Mouse (Mus musculus): ENCODE measurements around the gene Kctd21. TPM values are rescaled to one million over a fixed set of nuclear protein-coding genes. Genes with fewer than 3 reads are reported as not detected.
A peak's percentile ranks its signal among the peaks of the same experiment; 100 is the strongest.

The Kctd21 gene
- total RNA-seq, 2 experiments from 2014 or later: 5.0 to 5.8 TPM

DNA sequence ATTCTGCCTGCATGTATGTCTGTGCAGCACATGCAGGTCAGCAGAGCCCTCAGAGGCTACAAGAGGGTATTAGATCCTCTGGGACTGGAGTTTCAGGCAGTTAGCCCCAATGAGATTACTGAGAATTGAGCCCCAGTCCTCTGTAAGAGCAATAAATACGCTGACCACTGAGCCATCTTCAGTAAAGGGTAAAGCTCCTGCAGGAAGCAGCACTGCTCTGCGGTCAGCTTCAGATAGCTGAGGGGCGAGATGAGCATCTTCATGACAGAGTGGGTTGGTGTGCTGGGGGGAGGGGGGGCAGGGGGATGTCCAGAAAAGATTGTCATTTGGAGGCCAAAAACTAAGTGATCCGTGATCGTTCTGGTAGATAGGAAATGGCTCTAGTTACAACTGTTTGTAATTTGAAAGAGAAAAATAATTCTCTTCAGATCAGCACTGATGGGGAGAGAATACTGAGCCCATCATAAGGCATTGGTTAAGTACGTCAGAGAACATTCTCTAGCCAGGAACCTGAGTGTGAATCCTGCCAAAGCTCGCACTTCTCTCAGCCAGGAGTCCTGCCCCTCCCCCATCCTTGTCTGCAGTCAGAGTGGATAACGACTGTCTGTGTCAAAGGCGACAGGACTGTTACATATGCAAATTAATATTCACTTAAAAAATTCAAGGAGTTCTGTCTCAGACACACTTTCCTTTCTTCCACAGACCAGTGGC, 14.1 kb downstream of the Kctd21 start:
- DNase-seq: no peak
- intact Hi-C loops (cut with DNase I): no loop called here

GRCm38 (mm10) chr7:97346822-97347166, 14.7 kb downstream of the Kctd21 start:
- no peak for DNase-seq

GRCm38 (mm10) chr7:97347464-97347863, 15.3 kb downstream of the Kctd21 start:
- intact Hi-C loops (cut with DNase I): no loop called here
- DNase-seq: no peak

More at GRCm38 (mm10) chr7:97346822-97347166, 14.7 kb downstream of the Kctd21 start:
- intact Hi-C loops (cut with DNase I): no loop called here

DNA sequence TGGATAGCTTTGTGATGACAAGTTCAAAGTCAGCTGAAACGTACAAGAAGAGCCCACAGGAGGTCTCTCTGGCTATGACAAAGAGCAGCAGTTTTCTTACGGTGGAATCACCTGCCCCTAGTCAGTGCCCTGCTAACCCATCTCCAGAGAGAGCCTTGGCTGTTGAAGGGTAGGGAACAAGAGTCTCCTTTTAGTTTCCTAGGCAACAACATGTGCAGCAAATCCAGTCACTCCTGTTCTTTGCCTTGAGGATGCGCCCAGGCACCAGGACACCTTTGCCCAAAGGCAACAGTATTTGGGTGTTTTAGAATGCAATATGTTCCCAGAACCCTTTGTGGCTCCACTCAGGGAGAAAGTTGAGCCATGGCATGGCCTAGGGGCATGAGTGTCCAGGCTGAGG, 16.2 kb downstream of the Kctd21 start:
- no peak for DNase-seq
- intact Hi-C loops (cut with DNase I): no loop called here

DNA sequence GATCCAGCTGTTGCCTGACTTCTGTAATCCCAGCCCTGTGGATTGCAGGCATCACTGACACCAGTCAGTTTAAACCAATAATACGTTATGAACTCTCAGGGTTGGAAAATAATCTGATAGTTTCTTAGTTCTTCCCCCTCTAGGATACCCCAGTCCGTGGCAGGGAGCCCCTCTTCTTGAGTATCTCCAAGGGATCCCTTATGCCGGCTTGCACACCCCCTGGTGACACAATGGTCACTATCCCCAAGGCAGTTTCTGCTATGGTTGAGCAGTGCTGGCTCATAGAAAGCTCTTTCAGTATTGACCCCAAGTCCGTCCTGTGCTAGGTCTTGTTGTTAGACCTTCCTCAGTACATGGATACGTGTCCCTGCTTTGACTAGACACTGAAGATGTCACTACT, 16.7 kb downstream of the Kctd21 start:
- no peak for DNase-seq
- intact Hi-C loops (cut with DNase I): no loop called here

DNA sequence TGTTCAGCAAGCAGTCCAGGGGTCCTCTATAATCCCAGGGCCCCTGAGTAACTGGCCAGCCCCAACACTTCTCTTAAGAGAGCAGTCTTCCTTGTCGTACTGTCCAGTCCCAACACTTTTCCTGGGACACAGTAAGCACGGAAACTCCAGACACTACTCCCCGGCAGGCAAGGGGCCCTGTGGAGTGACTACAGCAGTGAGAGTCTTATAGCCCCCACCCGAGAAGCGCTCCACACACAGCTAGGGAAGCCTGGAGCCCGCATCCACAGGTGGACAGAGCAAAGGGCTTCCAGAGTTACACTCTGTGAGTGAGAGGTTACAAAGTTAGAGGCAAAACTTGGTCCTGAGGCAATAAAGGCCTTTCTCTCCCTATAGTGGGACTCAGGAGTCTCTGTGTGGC, 17.3 kb downstream of the Kctd21 start:
- intact Hi-C loops (cut with DNase I): no loop called here
- DNase-seq: no peak

DNA sequence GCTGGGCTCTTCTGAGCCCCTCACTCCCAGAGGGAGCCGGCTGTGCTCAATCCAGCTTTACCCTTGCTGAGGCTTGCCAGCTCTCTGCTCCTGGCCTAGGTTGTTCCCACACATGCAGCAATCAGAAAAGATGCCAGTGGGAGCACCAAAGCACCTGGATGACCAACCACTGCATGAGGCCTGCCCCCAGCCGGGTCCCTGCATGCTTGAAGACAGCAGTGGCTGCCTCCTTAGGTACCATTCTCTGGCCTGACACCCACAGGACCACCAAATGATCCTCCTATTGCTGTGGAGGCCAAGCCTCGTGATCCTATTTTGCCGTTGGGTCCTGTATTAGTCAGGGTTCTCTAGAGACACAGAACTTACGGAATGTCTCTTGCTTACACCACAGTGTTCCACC, 18.8 kb downstream of the Kctd21 start:
- DNase-seq: no peak
- intact Hi-C loops (cut with DNase I): no loop called here

DNA sequence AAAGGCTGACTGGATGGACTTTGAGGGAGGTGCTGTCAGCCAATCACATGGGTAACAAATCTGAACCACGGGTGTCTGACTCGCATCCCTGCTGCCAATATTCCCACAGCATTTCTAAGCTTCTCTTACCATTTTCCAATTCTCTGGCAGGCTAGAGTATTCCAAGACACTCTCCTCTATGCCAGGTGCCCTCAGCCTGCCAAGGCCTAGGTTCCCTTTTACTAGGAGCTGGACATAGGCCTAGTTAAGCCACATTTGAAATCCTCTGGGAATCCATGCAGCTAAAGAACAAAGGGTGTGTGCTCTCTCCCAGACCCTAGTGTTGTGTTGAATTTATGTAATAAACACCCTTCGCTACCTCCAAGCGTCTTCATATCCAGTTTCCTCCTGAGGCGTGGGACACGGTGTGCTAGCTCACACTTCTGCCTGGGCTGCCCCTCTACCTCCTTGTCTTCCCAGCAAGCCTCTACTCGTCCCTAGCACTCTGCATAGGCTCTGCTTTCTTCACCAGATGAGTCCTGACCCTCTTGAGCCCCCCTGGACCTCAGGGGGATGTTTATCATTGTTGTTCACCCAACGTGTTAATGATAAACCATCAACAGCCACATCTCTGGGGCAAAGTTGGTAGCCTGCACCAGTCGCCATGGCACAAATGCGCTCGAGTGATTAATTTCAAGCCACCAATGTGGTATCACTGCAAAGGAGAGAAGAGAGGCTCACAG, 19.8 kb downstream of the Kctd21 start:
- DNase-seq: no peak
- intact Hi-C loops (cut with DNase I): no loop called here

DNA sequence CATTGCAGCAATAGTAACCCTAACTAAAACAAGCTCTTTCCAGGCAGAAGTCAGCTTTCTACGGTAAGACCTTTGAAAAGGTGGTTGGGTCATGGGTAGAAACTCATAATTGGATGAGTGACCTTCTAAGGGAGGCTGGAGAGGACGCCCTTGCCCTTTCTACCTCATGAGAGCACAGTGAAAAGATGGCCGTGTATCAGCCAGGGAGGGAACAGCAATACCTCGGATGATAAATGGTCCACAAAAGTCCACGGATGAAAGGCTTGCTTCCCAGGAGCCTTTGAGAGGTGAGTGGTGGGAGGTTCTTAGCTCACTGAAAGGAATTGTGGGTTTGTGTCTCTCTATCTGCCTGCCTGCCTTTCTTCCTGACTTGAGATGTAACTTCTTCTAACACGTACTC, 21.2 kb downstream of the Kctd21 start:
- intact Hi-C loops (cut with DNase I): no loop called here
- no peak for DNase-seq

GRCm38 (mm10) chr7:97355068-97355841, 23.1 kb downstream of the Kctd21 start:
- intact Hi-C loops (cut with DNase I): no loop called here
- DNase-seq: no peak

DNA sequence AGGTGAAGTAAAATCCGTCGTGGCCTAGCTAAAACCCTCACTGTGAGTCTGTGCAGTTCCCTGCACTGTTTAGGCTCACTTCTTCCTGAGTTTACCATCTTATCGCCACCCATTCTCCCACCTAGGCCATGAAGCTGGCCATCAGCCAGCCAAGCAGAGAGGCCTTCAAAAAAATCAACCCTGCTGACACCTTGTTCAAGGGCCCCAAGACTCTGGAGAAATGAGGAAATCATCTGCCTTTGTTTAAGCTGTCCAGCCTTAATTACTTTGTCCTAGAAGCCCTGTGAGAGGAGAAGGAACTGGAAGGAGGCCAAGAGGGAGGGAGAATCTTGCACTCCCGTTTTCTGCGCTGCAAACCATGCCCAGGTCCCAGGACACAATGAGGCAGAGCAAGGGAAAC, 24.1 kb downstream of the Kctd21 start:
- intact Hi-C loops (cut with DNase I): no loop called here
- no peak for DNase-seq

GRCm38 (mm10) chr7:97356875-97357276, 24.7 kb downstream of the Kctd21 start:
- intact Hi-C loops (cut with DNase I): no loop called here
- peak; percentile 27 for DNase-seq

GRCm38 (mm10) chr7:97357840-97358239, 25.7 kb downstream of the Kctd21 start:
- intact Hi-C loops (cut with DNase I): no loop called here

GRCm38 (mm10) chr7:97358347-97358746, 26.2 kb downstream of the Kctd21 start:
- no peak for DNase-seq
- intact Hi-C loops (cut with DNase I): no loop called here

More at GRCm38 (mm10) chr7:97357840-97358239, 25.7 kb downstream of the Kctd21 start:
- no peak for DNase-seq

DNA sequence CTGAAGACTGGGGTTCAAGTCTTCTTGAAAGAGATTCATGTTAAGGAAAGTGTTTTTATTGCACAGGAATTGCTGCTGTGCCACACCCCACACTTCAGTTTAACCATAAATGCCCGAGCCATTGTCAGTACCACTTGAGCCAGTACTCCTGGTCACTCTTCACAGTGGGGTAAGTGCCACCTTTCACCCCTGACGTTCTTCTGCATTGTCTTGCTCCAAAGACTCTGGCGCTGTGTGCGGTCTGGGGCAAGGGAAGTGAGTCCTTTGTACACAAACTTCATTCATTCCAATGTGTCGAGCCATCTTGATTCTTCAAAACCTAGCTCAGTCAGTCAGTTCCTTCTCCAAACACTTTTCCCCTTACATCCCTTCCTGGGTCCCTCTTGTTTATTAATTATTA, 28.0 kb downstream of the Kctd21 start:
- DNase-seq: no peak
- intact Hi-C loops (cut with DNase I): no loop called here

DNA sequence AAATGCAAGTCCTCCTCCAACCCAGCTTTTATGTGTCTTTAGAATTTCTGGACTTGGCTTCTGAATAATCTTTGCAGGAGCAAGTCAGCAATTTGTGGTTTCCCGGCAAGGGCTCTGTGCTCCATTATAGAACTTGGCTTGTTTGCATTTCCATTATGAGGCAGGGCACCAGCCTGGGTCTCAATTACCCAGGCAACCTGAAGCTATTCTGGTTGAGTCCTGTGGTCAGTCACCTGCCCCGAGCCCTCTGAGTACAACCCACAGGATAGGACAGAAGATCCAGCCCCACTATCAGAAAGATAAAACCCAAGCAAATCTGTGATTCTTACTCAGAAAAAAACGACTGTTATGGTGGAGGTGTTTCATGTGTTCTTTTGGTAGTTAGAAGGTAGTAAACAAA, 28.8 kb downstream of the Kctd21 start:
- no peak for DNase-seq
- intact Hi-C loops (cut with DNase I): no loop called here

DNA sequence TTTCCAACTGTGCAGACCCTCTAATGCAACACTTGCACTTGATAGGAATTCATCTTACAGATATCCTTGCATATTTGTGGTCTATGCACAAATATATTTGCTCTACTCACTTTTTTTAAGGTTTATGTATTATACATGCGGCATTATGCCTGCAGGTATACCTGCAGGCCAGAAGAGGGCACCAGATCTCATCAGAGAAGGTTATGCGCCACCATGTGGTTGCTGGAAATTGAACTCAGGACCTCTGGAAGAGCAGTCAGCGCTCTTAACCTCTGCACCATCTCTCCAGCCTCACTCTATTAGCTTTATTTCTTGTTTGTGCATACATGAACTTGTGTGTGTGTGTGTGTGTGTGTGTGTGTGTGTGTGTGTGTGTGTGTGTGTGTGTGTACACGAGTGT, 29.3 kb downstream of the Kctd21 start:
- intact Hi-C loops (cut with DNase I): no loop called here
- DNase-seq: peak; percentile 43

GRCm38 (mm10) chr7:97365887-97366286, 33.8 kb downstream of the Kctd21 start:
- intact Hi-C loops (cut with DNase I): no loop called here
- DNase-seq: no peak

- DNase-seq: no peak
- intact Hi-C loops (cut with DNase I): no loop called here
Observed at GRCm38 (mm10) chr7:97375101-97375500, 43.0 kb downstream of the Kctd21 start.

DNA sequence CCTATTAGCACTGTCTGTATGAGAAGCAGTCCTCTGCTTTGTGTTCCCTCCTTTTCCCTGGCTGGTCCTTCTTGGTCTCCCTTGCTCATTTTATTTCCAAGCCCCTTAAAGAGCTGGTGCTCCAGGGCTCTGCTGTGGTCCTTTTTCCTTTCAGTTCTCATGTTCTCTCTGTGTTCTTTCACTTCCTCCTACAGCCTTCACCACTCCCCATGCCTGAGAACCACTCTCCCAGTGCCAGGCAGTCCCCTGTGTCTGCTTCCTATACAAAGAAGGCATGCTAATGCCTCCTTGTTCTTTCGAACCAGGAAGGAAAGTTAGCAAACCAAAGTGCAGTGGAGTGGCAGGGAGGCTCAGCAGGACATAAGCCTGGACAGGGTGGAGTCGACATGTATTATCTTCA, 43.8 kb downstream of the Kctd21 start:
- DNase-seq: no peak
- intact Hi-C loops (cut with DNase I): no loop called here

DNA sequence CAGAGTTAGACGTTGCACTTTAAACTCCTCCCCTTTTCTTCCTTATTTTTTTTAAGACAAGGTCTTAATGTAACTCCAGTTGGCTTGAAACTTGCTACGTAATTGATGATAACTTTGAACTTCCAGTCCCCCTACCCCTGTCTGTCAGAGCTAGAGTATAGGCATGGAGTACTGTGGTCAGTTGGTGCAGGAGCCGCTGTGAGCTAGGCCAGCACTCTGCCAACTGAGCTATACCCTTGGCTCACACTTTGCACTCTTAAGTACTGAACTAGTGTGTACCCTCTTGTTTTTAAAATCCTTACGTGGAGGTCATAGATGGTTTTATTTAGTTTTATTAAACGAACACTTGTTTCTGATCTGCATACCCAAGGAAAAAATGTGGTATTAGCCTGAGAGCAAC, 47.2 kb downstream of the Kctd21 start:
- DNase-seq: no peak
- intact Hi-C loops (cut with DNase I): no loop called here
